24 mouse cellular contexts compared by ENCODE assay signal in the genomic region with DNA sequence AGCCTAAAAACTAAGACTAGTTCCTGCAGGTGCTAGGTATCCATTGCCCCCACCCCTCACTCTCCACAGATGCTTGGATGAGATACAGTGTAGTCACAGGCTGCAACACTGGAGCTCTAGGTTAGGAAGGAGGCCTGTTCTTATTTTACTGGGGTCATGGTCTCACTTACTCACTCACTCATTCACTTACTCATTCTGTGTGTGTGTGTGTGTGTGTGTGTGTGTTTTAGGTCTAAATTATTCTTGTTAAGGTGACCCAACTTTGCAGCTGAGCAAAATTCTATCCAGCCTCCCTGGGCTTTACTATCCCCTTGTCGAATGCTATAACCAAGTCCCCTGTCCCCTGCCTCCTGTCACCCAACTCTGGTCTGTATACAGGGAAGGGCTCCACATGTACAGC. TPM values are rescaled to one million over a fixed set of nuclear protein-coding genes. Genes with fewer than 3 reads are reported as not detected.
"Had no signal": no experiment of that assay in that cellular context is flagged by ENCODE, and none has a peak within 500 bp of the region (broad histone marks: within the 10 kb centered on the region; RNA-seq: fewer than 3 reads in every experiment).

No protein-coding gene starts in this region.

- H3K27ac ChIP-seq: limb, embryonic 15.5 days; midbrain, embryonic 15.5 days; neural tube, embryonic 12.5 days had no signal

- H3K4me3 ChIP-seq: limb, embryonic 15.5 days; midbrain, embryonic 15.5 days; neural tube, embryonic 12.5 days had no signal

- DNase-seq: kidney, adult 2 months; kidney, postnatal 36 days; layer of hippocampus, adult 9-11 months; layer of hippocampus, postnatal 36 days; lung, embryonic 14.5 days; lung, postnatal 10 days; lung, postnatal 4 days; retina, postnatal 1 day; right cerebral cortex, postnatal 4 days; thymus, adult 18-20 months; thymus, postnatal 14 days had no signal

- ATAC-seq: intestine, embryonic 16.5 days; midbrain, embryonic 15.5 days had no signal

- H3K9ac ChIP-seq: limb, embryonic 15.5 days; lung, embryonic 14.5 days; midbrain, embryonic 15.5 days; neural tube, embryonic 12.5 days had no signal

- H3K27me3 ChIP-seq: limb, embryonic 15.5 days had no signal

- H3K9me3 ChIP-seq: limb, embryonic 15.5 days; midbrain, embryonic 15.5 days; neural tube, embryonic 12.5 days had no signal

- H3K36me3 ChIP-seq: limb, embryonic 15.5 days; midbrain, embryonic 15.5 days; neural tube, embryonic 12.5 days had no signal

- H3K4me2 ChIP-seq: limb, embryonic 15.5 days; lung, embryonic 14.5 days; midbrain, embryonic 11.5 days; midbrain, embryonic 15.5 days; neural tube, embryonic 12.5 days had no signal

RNA-seq across cellular contexts. Expression of gene Gm20532, which starts 15.2 kb away (rescaled TPM):
- total RNA-seq: layer of hippocampus, adult 18-20 months; layer of hippocampus, postnatal 36 days; left cerebral cortex, adult 8-10 months; left cerebral cortex, postnatal 25 days; megakaryocyte, adult 5-6 weeks; monocyte, adult 5-6 weeks had no signal
- polyA plus RNA-seq: intestine, embryonic 16.5 days; kidney, adult 2 months; kidney, embryonic 16.5 days; limb, embryonic 11.5 days; limb, embryonic 15.5 days; lung, embryonic 14.5 days; midbrain, embryonic 11.5 days; midbrain, embryonic 15.5 days; neural tube, embryonic 12.5 days; spleen, adult 2 months had no signal

RNA-seq across cellular contexts. Expression of gene Egfl7, which starts 21.8 kb away (rescaled TPM):
- total RNA-seq: monocyte, adult 5-6 weeks had no signal

RNA-seq across cellular contexts. Expression of gene Fam69b, which starts 26.7 kb away (rescaled TPM):
- total RNA-seq: monocyte, adult 5-6 weeks had no signal
